Mouse (Mus musculus) lung, postnatal 0 days (tissue): ENCODE results near the gene C530025M09Rik. TPM values are rescaled to one million over a fixed set of nuclear protein-coding genes. Genes with fewer than 3 reads are reported as not detected.

Experiments used
- ATAC-seq: fragments of 200-750 bp; cut with Nextera tagmentation; 2 replicates; pipeline ENCODE4 v1.8.0; 2017; ENCODE audit warnings: moderate library complexity
- DNase-seq: peaks from one replicate; pipeline ENCODE4 v3.0.0-alpha.2; 2016; ENCODE audit warnings: low spot score
- H3K27ac ChIP-seq: fragments of 300-500 bp; sonication (generic); 2 replicates; pipeline ENCODE4 v1.5.1; 2014; ENCODE audit warnings: antibody characterized with exemption, mild to moderate bottlenecking, low read length, mixed read lengths
- H3K27me3 ChIP-seq: fragments of 300-500 bp; sonication (generic); replicated peaks from 2 replicates; pipeline ENCODE4 v1.6.1; 2014; ENCODE audit warnings: low read length, mixed read lengths; ENCODE audit not compliant: insufficient read depth
- H3K36me3 ChIP-seq: fragments of 300-500 bp; sonication (generic); 2 replicates; pipeline ENCODE4 v1.6.1; 2014; ENCODE audit warnings: low read length, mixed read lengths; ENCODE audit not compliant: insufficient read depth
- H3K4me1 ChIP-seq: fragments of 300-500 bp; sonication (generic); 2 replicates; pipeline ENCODE4 v1.6.1; 2014; ENCODE audit warnings: antibody characterized with exemption, low read depth, low read length, mixed read lengths; ENCODE audit not compliant: insufficient read depth
- H3K4me2 ChIP-seq: fragments of 300-500 bp; sonication (generic); replicated peaks from 2 replicates; pipeline ENCODE4 v1.6.1; 2014; ENCODE audit warnings: low read depth, mild to moderate bottlenecking, low read length, moderate library complexity, mixed read lengths
- H3K4me3 ChIP-seq: fragments of 300-500 bp; sonication (generic); 2 replicates; pipeline ENCODE4 v1.5.1; 2014; ENCODE audit warnings: low read depth, low read length
- H3K9ac ChIP-seq: fragments of 300-500 bp; sonication (generic); replicated peaks from 2 replicates; pipeline ENCODE4 v1.6.1; 2014; ENCODE audit warnings: low read depth, mild to moderate bottlenecking
- H3K9me3 ChIP-seq: fragments of 300-500 bp; sonication (generic); 2 replicates; pipeline ENCODE4 v1.6.1; 2016; ENCODE audit warnings: low read length, mixed read lengths
- CTCF ChIP-seq: IDR thresholded peaks from 2 replicates; pipeline ENCODE4 v1.5.1; 2016; ENCODE audit warnings: antibody characterized with exemption, mild to moderate bottlenecking
- EP300 ChIP-seq: IDR thresholded peaks from 2 replicates; pipeline ENCODE4 v1.6.1; 2016; ENCODE audit warnings: antibody characterized with exemption, mild to moderate bottlenecking, control low read depth
- WGBS: fragments of 180-500 bp; shearing (Covaris S2); extraction: QIAGEN DNeasy Blood & Tissue Kit; methylation state at CpG from one replicate; pipeline ENCODE4 v1.1.7; 2014; 5-methylcytosine and 5-hydroxymethylcytosine counted together
- polyA plus RNA-seq: library from polyadenylated mRNA; unstranded; fragments of >200 nt; fragmentation: Nextera tagmentation; extraction: Ambion mirVana; gene quantifications from 2 replicates; pipeline ENCODE4 v1.2.1, GENCODE M21; 2015

Gene C530025M09Rik
- not detected in 2 replicates for polyA plus RNA-seq

DNA sequence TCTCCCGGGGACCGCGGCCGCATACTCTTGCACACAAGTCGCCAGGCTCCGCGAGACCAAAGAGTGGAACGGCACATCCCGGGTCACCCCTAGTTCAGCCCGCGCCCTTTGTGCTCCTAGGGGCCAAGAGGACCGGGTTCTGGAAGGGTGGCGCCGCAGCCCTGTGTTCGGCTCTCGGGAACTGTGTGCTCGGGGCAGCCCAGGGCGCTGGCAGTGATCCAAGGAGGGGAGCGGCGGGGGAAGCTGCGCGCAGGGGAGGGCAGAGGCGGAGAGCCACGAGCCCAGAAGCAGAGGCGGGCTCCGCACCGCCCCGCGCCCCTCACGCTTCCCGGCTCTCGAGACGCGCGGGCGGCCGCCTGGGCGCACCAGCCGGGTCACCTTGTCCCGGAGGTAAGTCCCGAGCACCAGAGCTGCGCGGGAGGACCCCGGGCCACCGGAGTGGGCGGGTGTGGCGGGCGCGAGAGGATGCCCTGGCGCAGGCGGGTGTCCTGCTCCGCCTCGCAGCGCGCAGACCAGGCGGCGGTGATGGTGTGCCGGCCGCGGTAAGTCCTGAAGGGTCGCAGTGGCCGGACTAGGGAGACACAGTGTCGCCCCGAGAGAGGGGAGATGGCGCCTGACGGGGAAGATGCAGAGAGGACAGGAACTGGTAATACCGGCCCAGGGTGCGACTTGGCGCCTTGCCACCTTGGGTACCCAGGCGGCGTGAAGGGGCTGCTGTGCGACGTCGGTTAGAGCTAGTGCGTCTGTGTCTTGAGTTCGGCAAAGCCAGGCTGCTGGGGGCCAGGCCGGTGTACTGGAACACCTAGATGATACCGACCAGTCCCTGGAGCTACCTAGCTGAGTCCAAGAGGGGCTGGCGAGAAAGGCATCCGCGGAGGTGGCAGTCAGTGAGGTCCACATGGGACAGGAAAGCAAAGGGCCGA lies at the start of gene C530025M09Rik:
Gene C530025M09Rik (minus strand): TSS at position 678 of the 923 bp plus-strand sequence.
- no peak within 1 kb of the TSS for H3K27ac ChIP-seq
- ATAC-seq (peak; percentile 64), DNase-seq (peak; percentile 34)
- no peak for TF ChIP-seq EP300
- H3K4me2 ChIP-seq = peak within 1 kb of the TSS; percentile 71
- H3K27me3 ChIP-seq = peaks cover 23% of the 10 kb centered on the region
- H3K36me3 ChIP-seq = no peaks in the 10 kb centered on the region
- peak within 1 kb of the TSS; percentile 46 for H3K4me3 ChIP-seq
- no peaks in the 10 kb centered on the region for H3K4me1 ChIP-seq
- 2% methylated on average over 51 of the region's 82 CpGs for WGBS
- no peaks in the 10 kb centered on the region for H3K9me3 ChIP-seq
- H3K9ac ChIP-seq = no peak within 1 kb of the TSS

DNA sequence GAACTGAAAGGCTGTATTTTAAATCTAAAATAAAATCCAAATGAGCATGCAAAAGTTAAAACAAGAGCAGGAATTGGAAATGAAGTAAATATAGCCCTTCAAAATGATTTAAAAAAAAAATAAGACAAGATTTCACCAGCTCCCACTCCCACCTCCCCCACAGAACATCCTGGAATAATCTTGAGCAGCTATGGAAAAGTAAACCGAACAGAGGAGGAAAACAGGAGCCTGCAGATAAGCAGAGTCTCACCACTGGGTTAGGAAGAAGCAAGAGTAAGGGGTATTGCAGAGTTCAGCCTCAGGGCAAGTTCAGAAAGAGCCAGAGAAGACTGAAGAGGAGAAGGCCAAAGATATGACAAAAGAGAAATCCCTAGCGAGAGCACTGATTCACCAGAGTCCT lies 46.9 kb upstream of the C530025M09Rik start:
- Histone ChIP-seq H3K4me1 (no peaks in the 10 kb centered on the region), H3K4me2 (no peak overlapping the region), H3K9me3 (no peaks in the 10 kb centered on the region), H3K27me3 (no peaks in the 10 kb centered on the region), H3K27ac (no peak overlapping the region), H3K4me3 (no peak overlapping the region), H3K9ac (no peak overlapping the region), H3K36me3 (no peaks in the 10 kb centered on the region)
- ATAC-seq = no peak
- DNase-seq = no peak
- TF ChIP-seq EP300 (no peak), CTCF (no peak)
- 48% methylated on average over 2 of the region's 2 CpGs for WGBS

DNA sequence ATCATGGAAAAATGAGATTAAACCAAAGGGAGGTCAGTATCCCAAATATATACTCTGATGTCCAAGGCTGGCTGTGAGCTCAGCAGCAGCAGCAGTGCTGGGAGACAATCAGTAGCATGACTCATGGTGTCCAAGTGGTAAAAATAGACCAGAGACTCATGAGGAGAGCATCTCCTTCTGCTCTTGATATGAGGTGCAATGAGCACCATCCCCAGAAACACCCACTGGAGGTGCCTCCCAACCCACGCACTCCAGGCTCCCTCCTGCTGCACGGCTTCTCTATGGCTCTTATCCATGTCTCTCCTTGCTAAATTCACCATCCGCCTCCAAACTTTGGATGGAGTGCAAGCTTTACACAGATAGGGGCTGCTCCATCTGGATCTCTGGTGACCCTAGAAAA lies 42.3 kb upstream of the C530025M09Rik start:
- no peak for ATAC-seq

DNA sequence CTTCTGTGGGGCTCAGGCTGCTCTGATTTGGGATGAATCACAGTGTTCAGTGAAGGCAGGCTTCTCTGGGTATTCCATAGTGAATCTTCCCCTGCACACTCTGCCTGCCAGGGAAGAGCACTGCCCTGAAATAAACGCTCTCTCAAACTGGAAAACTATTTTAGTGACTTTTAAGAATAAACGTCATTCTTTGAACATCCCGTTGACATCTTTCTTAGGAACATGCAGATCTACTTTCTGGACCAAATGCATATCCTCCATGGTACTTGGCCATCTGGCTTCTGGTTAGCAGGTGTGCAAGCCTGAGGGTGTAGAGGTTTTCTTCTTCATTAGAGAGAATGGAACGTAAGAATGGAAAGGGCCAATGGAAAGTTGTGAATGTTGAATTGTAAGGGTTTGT lies 41.5 kb upstream of the C530025M09Rik start:
- Histone ChIP-seq H3K27ac (no peak overlapping the region), H3K36me3 (no peaks in the 10 kb centered on the region), H3K9ac (no peak overlapping the region), H3K9me3 (no peaks in the 10 kb centered on the region; the same call in 1 of the 2 replicates), H3K4me3 (no peak overlapping the region), H3K27me3 (no peaks in the 10 kb centered on the region), H3K4me2 (no peak overlapping the region), H3K4me1 (no peaks in the 10 kb centered on the region)
- ATAC-seq (no peak), DNase-seq (no peak)
- TF ChIP-seq EP300 (no peak), CTCF (no peak)
- WGBS = 83% methylated on average over 4 of the region's 4 CpGs

More for the DNA sequence above, 42.3 kb upstream of the C530025M09Rik start:
- no peaks in the 10 kb centered on the region; the same call in 1 of the 2 replicates for H3K9me3 ChIP-seq
- no peak overlapping the region for H3K9ac ChIP-seq
- H3K36me3 ChIP-seq = no peaks in the 10 kb centered on the region
- no peak overlapping the region for H3K4me3 ChIP-seq
- no peak for DNase-seq
- 83% methylated on average over 3 of the region's 3 CpGs for whole genome bisulfite sequencing
- TF ChIP-seq EP300 (no peak), CTCF (no peak)
- no peaks in the 10 kb centered on the region for H3K27me3 ChIP-seq
- no peak overlapping the region for H3K4me2 ChIP-seq
- no peak overlapping the region for H3K27ac ChIP-seq
- H3K4me1 ChIP-seq = no peaks in the 10 kb centered on the region

DNA sequence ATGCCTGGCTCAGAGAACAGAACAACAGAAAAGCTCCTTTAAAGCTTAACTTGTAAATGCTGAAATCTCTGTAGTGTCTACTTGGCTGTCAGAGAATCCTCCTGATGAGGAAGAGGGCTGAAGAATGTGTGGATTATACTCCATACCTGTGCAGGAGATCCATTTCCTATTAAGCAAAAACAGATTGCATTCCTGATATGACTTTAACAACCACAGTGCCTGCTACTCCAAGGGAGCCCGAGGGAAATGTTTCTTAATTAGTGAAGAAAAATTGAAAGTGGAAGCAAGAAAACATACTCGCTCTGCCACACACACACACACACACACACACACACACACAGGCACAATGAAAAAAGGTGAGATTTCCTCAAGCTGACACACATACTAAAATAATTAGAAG lies 39.5 kb upstream of the C530025M09Rik start:
- H3K27ac ChIP-seq = no peak overlapping the region
- no peaks in the 10 kb centered on the region for H3K36me3 ChIP-seq
- H3K9ac ChIP-seq = no peak overlapping the region
- no peak for TF ChIP-seq EP300
- no peak for TF ChIP-seq CTCF
- ATAC-seq = no peak
- no peaks in the 10 kb centered on the region; the same call in 1 of the 2 replicates for H3K9me3 ChIP-seq
- 67% methylated on average over 2 of the region's 2 CpGs for WGBS
- H3K4me1 ChIP-seq = no peaks in the 10 kb centered on the region
- H3K27me3 ChIP-seq = no peaks in the 10 kb centered on the region
- no peak for DNase-seq
- H3K4me2 ChIP-seq = no peak overlapping the region
- H3K4me3 ChIP-seq = no peak overlapping the region

- Histone ChIP-seq H3K9ac (no peak overlapping the region), H3K4me1 (no peaks in the 10 kb centered on the region), H3K4me2 (no peak overlapping the region), H3K27me3 (no peaks in the 10 kb centered on the region), H3K36me3 (no peaks in the 10 kb centered on the region), H3K4me3 (no peak overlapping the region), H3K9me3 (no peaks in the 10 kb centered on the region; the same call in 1 of the 2 replicates), H3K27ac (no peak overlapping the region)
- no peak for TF ChIP-seq CTCF
- no peak for TF ChIP-seq EP300
- no peak for DNase-seq
- WGBS = 61% methylated on average over 5 of the region's 5 CpGs
- ATAC-seq = no peak
Observed at GRCm38 (mm10) chr2:149865914-149866435, 35.0 kb upstream of the C530025M09Rik start.
